Mouse (Mus musculus) lung, postnatal 14 days (tissue): Measurements from ENCODE around the gene Aim2.
"Not testable (repeated sequence)": the region's sequence is repeated elsewhere in the genome, so short reads cannot be mapped to it uniquely, and the experiment has no call there.

Source experiments
- DNase-seq: peaks from one replicate; pipeline ENCODE4 v3.0.0; 2021

Gene Aim2

GRCm38 (mm10) chr1:173481182-173481574, 130.5 kb downstream of the Aim2 start:
- not testable (repeated sequence) for DNase-seq

- not testable (repeated sequence) for DNase-seq
Observed at GRCm38 (mm10) chr1:173490812-173491480, 140.3 kb downstream of the Aim2 start, which contains the start of gene Ifi206. TSS of gene Ifi206 (minus strand) at chr1:173491041.

- not testable (repeated sequence) for DNase-seq
Observed at GRCm38 (mm10) chr1:173491483-173491882, 140.8 kb downstream of the Aim2 start.

GRCm38 (mm10) chr1:173510595-173510994, 159.9 kb downstream of the Aim2 start:
- not testable (repeated sequence) for DNase-seq
